Mouse (Mus musculus): ENCODE data around the gene Pcgf5. TPM values are rescaled to one million over a fixed set of nuclear protein-coding genes. Genes with fewer than 3 reads are reported as not detected.

The Pcgf5 gene
- total RNA-seq (2021) = 26.1 and 32.7 TPM in 2 replicates
- long read RNA-seq, full-length matches to known transcripts = 21 of 32 reads
- long read RNA-seq, partial matches to known transcripts = 2 of 32 reads
- long read RNA-seq, other reads (novel, unspliced or antisense) = 9 of 32 reads

DNA sequence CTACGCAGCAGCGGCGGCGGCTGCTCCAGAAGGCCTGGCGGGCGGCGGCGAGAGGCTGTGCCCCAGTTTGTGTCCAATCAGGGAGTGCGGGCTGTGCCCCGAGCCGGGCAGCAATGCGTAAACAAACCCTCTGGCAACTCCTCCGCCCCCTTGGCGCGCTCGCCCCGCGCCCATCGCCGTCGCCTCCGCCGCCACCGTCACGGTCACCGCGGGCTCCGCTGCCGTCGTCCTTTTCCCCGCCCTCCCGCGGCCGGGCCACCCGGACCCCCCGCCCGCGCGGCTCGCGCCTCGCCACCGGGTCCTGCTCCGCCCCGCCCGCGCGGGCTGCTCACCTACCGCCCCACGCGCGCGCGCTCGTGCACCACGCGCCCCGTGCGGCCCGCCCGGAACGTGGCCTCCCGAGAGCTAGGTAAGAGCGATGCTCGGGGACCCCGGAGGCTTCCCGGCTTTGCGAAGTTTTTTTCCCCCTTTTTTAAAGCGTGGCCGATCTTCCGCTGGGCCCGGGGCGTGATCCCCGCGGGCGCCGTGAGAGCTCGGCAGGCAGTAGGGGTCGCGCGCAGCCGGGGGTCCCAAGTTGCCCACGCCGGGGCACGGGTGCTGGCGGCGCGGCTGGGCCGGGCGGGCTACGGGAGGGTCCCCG, at the start of gene Pcgf5:
Pcgf5 (plus strand) TSS at position 149 of the 640 bp plus-strand sequence.
- peak; percentile 84 for DNase-seq

DNA sequence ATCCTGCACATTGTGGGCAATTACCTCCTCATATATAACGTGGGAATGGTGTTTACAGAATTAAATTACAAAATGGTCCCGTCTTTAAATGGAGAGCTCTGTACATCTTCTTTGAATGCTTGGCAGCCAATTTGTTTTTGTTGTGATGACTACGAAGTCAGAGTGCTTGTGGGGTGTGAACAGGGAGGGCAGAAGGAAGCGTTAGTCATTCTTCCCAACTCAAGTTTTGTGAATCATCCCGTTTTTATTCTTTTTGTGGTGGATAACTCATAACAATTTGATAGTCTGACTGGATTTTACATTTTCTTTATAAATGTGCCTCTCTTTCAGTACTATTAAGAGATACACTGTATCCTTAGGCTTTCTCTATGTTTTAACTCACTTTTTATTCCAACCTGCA, 42.6 kb upstream of the Pcgf5 start:
- no peak for DNase-seq

DNA sequence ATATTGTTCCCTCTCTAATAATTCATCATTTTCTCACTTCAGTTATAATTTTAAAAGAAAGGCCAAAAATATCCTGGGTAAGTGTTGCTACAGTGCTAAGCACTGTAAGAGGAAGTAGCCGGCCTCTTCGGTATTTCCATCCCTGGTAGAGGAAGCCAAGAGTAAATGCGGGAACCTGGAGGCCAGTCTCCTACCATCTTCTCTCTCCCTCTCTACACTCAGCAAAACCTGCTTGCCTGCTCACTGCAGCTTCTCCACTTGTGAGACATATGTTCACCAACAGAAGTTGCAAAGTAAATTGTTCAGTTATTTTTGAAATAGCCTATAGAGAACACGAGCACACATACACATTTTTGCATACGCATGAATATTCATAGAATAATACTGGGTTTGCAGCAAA, 34.1 kb upstream of the Pcgf5 start:
- no peak for DNase-seq

DNA sequence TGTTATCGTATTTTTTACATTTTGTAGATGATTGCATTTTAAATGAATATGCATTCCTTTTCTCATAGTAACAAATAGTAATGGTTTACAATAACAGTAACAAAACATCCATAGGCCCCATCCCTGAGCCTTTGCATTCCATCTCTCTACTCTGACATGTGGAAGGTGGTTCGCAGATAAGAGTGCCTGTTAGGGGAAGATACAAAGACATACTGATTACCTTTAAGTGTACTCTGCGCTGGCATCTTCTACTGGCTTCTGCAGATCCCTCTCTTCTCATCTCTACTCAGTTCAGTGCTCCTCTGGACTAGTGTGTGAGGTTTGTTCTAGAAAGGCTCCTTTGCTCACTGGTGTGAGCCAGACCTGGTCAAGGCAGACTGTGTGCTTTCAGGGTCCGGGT, 28.4 kb upstream of the Pcgf5 start:
- no peak for DNase-seq

DNA sequence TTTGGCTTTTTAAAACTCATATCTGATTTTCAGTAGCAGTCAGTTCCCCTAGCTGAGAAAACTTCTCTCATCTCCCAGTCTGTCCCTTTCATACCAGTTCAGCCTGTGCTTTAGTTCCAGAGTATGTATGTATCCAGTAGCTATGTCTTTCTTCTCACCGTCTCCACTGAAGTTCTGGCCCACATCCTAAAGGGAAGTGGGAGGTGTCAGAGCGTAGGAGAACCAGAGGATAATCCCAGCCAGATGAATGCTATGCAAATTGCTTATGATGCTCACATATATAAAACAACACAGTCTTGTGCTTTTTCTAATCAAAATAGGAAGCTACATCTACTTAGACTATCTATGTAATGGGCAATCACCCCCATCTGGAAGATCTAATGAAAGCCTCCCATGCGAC, 27.0 kb upstream of the Pcgf5 start:
- no peak for DNase-seq

DNA sequence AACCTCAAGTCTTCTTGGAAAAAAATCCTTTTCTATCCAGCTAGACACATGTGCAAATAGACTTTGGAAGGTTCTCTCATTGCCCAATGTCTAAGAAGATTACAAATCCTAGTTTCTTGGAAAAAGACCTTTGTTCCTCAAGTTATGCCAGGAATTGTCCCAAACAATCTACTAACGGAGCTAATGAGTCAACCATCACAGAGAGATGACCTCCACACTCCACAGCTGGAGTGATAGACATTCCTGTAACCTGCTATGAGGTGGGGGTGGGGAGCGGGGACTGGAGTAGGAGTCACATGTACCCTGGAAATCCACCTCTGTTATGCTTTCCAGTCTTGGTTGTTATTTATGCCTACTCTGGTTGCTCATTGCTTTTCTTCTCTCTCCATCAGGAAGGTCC, 24.8 kb upstream of the Pcgf5 start:
- DNase-seq = no peak

DNA sequence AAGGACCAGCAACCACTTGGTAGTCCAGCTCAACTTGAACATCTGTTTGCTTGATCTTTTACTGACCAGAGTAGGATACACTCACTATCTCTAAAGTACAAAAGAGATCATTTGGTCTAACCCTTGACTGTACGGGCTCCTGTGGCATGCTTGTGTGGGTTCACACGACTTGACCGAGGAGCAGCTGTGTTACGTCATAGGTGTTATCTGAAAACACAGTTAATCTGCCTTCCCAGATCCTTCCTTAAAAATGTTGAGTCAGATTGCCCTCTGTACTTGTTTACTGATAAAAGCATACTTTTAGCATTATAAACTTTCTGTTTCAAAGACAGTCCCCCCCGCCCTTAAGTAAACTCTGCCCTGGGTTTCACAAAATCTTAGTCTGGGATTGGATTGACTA, 19.4 kb upstream of the Pcgf5 start:
- no peak for DNase-seq

DNA sequence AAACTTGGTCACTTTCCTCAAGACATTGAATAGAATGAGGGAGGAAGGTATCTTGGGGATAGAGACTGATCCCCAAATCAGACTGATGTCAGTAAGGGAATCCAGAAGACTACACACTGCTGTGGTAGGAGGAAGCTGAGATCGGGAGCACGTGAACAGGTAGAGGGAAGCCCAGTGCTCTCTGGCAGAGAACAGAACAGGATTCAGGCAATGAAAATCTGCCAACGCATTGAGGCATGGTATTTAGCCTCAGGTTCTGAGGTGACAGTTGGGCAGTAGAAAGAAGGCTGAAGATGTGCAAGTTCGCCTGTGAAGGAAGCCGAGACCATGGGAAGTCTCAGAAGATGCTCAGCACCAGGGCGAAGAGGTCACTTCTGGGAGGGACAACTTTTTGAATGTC, 733 bp upstream of the Pcgf5 start:
- DNase-seq = no peak

DNA sequence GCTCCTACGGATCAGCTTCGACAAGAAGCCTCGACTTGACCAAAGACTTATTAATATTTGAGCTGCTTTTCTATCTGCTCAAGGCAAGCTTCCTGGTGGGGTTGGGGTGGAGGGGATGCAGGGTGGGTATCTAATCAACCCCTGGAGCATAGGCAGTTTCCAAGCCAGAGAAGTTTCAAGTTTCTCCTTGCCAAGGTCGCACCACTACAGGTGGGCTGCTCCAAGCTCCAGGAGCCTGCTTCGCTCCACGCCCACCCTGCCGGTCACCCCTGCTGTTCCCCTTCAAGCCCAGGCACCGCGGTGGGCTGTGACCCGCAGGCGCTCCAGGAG, 313 bp upstream of the Pcgf5 start:
- no peak for DNase-seq

DNA sequence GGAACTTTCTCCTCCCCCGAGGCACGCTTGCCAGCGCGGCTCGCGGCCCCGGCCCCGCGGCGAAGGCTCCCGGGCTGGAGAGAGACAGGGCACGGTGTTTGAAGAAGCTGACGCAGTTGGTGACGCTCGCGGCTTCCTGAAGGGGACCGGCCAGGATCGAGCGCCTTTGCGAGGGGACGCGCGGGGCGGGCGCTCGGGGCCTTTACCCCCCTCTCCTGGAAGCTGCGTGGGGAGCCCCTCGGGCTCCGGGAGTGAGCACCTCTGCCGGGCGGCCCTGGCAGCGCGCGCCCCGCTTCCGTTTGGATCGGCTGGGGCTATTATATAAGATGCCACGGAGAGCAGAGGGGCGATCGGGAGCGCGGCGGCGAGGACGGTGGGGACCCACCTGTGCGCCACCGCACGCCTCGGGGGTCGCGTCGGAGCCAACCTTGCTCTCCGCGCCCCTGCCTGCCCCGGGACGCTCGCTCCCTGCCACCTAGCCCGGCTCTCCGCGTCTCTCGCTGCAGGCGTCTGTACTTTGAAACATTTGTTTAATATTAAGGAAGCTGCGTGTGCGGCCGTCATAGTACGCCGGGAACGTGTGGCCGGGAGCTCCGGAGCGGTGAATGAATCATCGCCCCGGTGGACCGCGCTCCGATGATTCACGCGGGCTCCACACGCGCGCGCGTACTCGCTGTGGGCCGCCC, 835 bp downstream of the Pcgf5 start:
- DNase-seq = peak; percentile 82

DNA sequence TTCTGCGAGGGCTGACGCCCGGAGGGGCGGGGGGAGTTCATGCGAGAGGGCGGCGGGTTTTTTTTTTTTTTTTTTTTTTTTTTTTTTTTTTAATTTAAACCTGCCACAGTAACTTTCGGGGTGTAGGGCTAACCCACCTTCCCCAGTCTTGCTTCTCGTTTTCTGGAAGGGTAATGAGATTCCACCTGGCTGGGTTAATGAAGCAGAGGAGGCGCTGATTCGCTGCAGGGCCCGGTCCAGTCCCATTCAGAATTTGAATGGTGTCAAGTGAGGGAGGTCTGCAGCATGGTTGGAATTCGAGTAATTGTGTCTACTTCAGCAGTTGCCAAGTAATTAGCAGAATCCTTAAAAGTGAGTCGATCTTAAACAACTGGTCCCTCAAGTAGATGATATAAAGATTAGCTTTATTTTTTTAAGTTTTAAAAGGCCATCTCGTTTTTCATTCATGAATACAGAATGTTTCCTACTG, 1.4 kb downstream of the Pcgf5 start:
- no peak for DNase-seq

DNA sequence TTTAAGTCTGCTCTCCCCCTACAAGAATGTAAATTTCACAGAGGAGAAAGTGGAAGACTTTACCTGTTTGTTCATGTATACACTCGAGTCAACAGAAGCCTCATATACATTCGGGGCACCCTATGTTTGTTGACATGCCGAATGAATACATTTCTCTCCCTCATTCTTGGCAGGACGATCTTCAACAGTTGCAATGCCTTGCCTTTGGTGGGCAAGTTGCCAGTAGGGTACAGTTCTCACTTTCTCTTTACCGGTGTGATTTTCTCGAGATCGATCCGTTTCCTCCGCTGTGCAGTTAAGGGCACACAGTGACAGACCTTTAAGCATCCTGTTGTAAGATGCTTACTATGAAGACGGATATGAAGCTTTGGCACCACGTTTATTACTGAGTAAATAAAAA, 2.1 kb downstream of the Pcgf5 start:
- DNase-seq = no peak

DNA sequence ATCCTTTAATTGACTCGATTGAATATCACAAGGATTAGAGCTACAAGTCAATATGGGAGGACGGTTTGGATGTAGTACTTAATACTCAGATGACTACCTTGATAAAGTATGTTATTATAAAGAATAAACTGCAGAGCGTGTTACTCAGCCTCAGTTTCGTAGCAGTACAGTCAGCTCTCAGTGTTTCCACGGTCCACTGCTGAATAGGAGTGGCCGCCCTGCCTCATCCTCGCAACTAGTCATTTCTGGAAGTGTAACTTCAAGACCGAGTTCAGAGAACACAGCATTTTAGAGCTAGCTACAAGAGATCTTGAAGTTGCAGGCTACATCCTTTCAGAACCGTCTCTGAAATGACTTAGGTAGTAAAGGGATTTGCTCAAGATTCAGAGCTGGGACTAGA, 2.8 kb downstream of the Pcgf5 start:
- no peak for DNase-seq

DNA sequence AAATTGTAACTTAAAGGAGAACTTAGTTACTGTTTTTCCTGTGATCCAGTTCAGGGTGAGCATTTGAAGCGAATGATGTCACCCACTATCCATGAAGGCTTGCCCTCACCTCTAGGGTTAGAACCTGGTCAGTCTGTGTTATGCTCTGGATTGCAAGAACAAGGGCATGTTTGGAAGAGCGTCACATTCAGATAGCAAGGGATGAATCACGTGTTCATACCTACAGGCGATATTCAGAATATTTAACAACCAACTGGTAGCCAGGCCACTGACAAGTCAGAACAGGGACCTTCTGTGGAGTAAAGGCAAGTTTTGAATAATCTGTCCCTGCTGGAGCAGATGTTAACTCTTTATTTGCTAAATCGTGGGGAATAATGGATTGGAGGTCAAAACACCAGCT, 14.4 kb downstream of the Pcgf5 start:
- no peak for DNase-seq

DNA sequence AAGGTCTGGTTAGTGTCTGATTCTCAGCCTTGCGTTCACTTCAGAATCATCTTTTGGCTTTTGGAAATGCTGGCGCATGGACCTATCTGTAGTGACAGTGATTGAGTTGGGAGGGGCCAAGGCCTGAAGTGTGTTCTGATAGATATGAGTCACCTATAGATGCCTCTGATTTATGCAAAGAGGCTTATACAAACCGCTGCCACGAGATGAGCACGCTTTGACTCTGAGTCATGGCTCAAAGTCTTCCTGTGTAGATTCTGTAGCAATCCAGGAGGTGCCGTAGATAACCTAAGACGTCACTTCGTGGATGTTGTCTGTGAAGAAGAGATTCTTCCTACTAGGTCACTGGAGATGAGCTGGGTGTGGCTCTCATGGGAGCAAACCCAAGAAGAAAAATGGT, 16.6 kb downstream of the Pcgf5 start:
- no peak for DNase-seq

DNA sequence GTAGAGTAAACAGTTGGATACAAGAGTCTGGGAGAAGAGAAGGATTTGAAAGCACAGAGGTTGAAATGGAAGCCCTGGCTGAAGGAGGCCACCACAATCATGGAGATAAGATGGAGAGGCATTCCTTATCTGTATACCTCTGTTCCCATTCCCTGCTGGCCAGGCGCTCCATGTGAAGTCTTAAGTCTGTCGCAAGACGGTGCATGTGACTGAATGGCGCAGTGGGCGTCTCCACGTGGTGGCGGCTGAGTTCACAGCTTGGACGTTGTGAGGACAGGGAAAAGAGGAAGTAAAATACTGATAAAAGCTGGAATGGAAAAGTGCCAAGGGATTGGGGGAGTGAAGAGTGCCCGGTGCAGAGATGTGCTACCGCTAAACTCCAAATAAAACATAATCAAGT, 23.4 kb downstream of the Pcgf5 start:
- DNase-seq = no peak

DNA sequence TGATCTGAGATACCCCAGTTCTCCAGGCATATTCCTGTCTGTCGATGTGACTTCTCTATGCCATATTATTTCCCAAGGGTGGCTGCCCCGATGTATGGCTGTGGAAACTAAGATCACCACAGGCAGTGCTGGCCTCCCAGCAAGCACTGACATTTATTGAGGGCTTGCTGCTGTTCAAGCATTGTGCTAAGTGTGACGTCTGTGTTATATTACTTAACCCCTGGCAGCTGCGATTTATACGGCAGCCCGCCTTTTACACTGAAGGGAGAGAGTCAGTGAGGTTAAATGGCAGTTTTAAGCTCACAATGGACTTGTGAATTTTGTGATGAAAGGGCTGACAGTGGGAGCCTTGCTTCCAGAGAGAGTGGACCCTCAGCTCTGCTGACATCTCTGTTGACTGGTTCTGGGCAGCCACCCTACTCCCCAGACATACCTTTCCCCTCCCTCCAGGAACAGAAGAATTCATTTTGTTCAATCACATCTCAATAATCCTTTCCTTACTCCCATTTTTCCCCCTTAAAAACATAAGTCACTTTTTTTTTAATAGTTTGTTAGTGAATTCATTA, 25.0 kb downstream of the Pcgf5 start:
- no peak for DNase-seq

DNA sequence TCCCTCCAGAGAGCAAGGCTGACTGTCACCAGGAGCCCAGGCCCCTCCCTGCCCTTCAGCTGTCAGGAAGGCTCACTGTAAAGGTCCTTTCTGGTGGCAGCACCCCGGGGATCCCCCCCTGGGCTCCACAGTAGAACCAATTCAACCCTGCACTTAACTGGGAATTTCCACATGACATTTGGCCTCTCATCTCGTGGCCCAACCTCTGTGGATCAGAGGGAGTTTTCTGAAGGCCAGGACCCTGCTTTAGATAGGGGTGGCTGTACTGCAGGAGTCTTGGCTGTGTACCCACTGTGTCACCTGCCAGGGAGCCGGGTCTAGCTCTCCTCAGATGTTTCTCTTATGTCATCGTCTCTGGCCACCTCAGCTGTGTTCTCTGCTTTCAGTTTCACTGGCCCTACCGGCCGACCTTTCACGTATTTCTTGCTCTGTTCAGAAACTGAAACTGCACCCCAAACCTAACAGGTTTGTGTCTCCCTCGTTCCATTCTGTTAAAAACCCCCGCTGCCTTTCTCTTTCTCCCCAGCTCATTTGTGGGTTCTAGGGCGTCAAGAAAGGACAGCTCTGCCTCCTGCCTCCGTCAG, 27.2 kb downstream of the Pcgf5 start:
- peak; percentile 19 for DNase-seq

DNA sequence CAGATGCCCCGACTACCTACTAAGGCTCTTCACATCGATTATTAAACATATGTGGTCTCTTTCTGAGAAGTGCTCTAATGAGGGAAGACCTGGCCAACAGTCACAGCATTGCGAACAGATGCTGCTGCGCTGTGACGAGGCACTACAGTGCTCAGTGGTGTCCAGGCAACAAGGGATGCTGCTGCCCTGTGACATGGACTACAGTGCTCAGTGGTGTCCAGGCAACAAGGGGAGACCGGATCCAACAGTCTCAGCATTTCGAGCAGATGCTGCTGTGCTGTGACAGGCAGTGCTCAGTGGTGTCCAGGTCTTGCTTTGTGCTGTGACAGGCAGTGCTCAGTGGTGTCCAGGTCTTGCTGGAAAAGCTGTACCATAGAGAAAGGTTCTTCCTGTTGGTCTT, 29.6 kb downstream of the Pcgf5 start:
- no peak for DNase-seq

DNA sequence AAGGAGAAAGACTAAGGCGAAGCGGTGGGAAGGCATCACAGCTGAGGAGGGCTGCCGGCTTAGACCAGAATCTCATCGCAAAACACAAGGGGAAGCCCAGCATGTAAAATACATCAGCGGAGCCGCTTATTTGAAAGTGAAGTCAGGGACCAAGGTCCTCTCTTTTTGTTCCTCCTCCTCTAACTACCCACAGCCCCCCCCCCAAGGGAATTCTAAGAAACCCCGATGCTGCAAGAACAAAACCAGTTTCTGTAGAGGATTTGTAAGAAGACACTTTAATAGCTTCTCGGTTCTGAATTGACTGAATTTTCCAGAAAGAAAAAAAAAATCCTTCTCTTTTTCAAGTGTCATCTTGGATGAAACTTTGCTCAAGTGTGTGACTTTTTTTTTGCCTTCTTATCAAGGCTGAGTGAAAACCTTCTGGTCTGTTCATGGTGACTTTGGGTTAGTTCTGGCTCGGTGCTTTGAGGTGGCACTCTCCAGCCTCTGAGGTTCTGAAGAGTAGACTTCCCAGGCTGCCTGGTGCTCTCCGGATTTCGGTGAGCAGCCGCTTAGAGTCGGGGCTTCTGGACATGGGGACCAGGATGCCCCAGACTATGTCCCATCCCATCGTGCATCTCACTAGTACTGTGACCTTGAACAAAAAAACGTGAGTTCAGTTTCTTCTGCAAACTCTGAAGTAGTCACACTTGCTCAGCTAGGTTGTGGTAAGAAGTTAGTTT, 30.6 kb downstream of the Pcgf5 start:
- DNase-seq = no peak

DNA sequence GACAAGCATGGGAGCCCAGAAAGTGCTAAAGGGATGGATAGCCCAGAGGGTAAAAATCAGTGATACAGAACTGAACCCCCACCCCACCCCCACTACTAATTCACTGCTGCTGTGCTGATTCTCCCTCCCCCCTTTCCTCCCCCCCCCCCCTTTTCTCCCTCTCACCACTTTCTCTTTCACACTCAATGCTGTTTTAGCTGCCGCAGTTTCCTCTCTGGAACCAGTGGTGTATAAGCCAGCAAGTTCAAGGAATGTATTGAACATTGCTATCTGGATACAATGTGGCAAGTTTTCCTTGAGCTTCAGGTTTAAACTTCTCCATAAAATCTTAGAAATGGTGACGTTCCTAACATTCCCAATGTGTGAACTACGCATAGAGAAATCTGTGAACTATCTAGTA, 34.8 kb downstream of the Pcgf5 start:
- DNase-seq = no peak

DNA sequence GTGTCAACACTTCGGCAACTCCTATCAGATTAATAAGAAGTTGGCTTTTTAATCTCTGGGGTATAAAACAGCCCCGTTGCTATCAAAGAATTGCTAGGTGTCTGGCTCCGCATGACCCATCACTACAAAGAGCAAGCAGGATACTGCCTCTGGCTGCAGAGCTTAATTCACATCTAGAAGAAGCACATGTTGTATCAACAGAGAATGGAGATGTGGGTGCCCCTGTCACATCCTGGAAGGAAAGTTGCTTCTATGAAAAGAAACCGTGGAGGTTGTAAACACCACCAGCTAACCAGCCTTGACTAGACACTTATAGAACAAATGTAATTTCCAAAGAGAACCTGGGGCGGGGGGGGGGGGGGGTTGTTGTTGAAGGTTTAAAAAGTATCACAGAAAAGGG, 35.9 kb downstream of the Pcgf5 start:
- no peak for DNase-seq

DNA sequence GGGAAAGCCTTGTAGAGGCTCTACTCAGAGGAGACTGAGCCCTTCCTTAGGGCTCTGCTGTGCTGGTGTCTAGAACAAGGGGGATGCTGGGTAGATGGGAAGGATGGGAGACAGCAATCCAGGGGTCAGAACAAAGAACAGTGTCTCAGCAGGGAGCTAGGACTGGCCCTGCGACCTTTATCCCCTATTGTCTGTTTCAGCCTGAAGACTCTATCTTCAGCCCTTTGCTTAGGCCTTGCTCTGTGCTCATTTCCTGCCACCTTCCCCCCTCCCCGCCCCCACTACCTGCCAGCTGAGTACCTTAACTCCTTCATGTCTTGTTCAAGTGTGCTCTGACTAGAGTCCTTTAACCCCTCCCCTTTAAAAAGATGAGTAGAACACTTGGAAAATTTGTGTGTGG, 36.3 kb downstream of the Pcgf5 start:
- no peak for DNase-seq

Data from adrenal gland, postnatal 25 days (tissue).